Mouse (Mus musculus): ENCODE measurements around the gene Gjb2.

DNA sequence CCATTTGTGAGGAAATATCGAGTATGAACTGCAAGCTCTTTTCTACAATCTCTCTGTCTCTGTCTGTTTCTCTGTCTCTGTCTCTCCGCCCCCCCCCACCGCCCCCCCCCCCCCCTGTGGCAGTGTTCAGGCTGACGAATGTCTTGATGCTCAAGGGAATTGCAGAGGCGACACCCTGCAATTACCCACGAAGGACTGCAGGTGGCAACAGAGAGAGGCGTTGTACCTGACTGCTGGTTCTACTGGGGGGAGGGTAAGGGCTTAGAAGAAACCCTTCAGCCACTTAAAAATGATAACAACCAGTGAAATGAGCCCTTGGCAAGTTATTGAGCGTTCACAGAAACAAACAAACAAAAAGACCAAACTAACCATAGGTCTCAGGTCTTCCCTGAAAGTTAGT, 11.5 kb downstream of the Gjb2 start:
- peak; percentile 78 for TF ChIP-seq CTCF (IDR thresholded peaks at IDR 0.05; ENCODE audit: insufficient read depth, low read length)
- no peak for TF ChIP-seq POLR2A (IDR thresholded peaks at IDR 0.05; ENCODE audit: borderline replicate concordance, extremely low read depth, low read depth, low read length)

Data from lung, adult 2 months (tissue).